In genomic region chr6:97507893-97508292, GRCm38 (mm10) we compare ENCODE assay signal across 20 mouse cellular contexts.
DNase-seq lines count a peak whose midpoint lies in the region; ATAC-seq lines count a peak whose summit lies in the region.
"Had no signal": no experiment of that assay in that cellular context is flagged by ENCODE, and none has a peak within 500 bp of the region (broad histone marks: within the 10 kb centered on the region; RNA-seq: fewer than 3 reads in every experiment).

No protein-coding gene starts in this region.

- H3K9me3 ChIP-seq in lung, embryonic 16.5 days (ENCODE audit: control insufficient read depth, low read length): no peaks in the 10 kb centered on the region
- H3K9me3 ChIP-seq: forebrain, embryonic 10.5 days; forebrain, embryonic 13.5 days; hindbrain, embryonic 12.5 days; hindbrain, embryonic 15.5 days had no signal

- peak; percentile 47 for ATAC-seq in lung, embryonic 16.5 days (ENCODE audit: low read depth)
- ATAC-seq: forebrain, embryonic 13.5 days; forebrain, embryonic 16.5 days; Patski had no signal

- WGBS in lung, embryonic 16.5 days: 72% methylated on average over 3 of the region's 3 CpGs

- H3K4me2 ChIP-seq in lung, embryonic 16.5 days (ENCODE audit: low read depth, low read length): no peak overlapping the region
- H3K4me2 ChIP-seq: forebrain, embryonic 13.5 days; heart, embryonic 11.5 days; hindbrain, embryonic 12.5 days; hindbrain, embryonic 15.5 days had no signal

- peak overlapping the region; percentile 53; the same call in 1 of the 2 replicates for H3K27ac ChIP-seq in lung, embryonic 16.5 days (ENCODE audit: low read length)
- H3K27ac ChIP-seq: forebrain, embryonic 10.5 days; forebrain, embryonic 13.5 days; gastrocnemius, adult 2 months; hindbrain, embryonic 12.5 days; hindbrain, embryonic 15.5 days had no signal

- no peak overlapping the region for H3K9ac ChIP-seq in lung, embryonic 16.5 days (ENCODE audit: low read length)
- H3K9ac ChIP-seq: forebrain, embryonic 13.5 days; hindbrain, embryonic 12.5 days; hindbrain, embryonic 15.5 days had no signal

- H3K27me3 ChIP-seq in lung, embryonic 16.5 days (ENCODE audit: control insufficient read depth, insufficient read depth, low read depth, low read length): no peaks in the 10 kb centered on the region
- H3K27me3 ChIP-seq: forebrain, embryonic 13.5 days; hindbrain, embryonic 12.5 days; hindbrain, embryonic 15.5 days; Patski had no signal

- no peak overlapping the region for H3K4me3 ChIP-seq in lung, embryonic 16.5 days (ENCODE audit: low read length)
- H3K4me3 ChIP-seq: forebrain, embryonic 10.5 days; forebrain, embryonic 13.5 days; gastrocnemius, adult 2 months; hindbrain, embryonic 12.5 days; hindbrain, embryonic 15.5 days had no signal

- peaks cover 11% of the 10 kb centered on the region for H3K4me1 ChIP-seq in lung, embryonic 16.5 days (replicated peaks; ENCODE audit: control insufficient read depth, insufficient read depth, low read length)

- H3K36me3 ChIP-seq in lung, embryonic 16.5 days (ENCODE audit: control insufficient read depth, insufficient read depth, low read length): no peaks in the 10 kb centered on the region
- H3K36me3 ChIP-seq: forebrain, embryonic 10.5 days; G1E; hindbrain, embryonic 12.5 days; hindbrain, embryonic 15.5 days had no signal

- DNase-seq in lung, adult 18-20 months: peak; percentile 47 to 70
- no peak for DNase-seq in lung, postnatal 10 days
- DNase-seq in lung, postnatal 36 days: peak; percentile 57
- no peak for DNase-seq in cerebellum, adult 18-20 months
- no peak for DNase-seq in cerebellum, postnatal 36 days
- DNase-seq: adrenal gland, postnatal 14 days; cerebellum, adult 11 months; cerebellum, adult 8-10 months; cerebellum, postnatal 10 days; gastrocnemius, adult 2 months; gastrocnemius, postnatal 14 days had no signal

Comparison
In these comparisons a context has a peak if more than half of its experiments do, and no peak if none do; other contexts are left out.
1. DNase-seq: peak in lung, adult 18-20 months (2 of 2) and lung, postnatal 36 days (single experiment); none in lung, postnatal 10 days (single experiment), cerebellum, adult 18-20 months (0 of 2) and cerebellum, postnatal 36 days (0 of 2).